Mouse (Mus musculus) spleen, postnatal 14 days (tissue): ENCODE results near the gene Zfp367.
A peak's percentile ranks its signal among the peaks of the same experiment; 100 is the strongest.

ENCODE experiments used
- DNase-seq, 2 experiments: peaks; one replicate each; pipeline ENCODE4 v3.0.0; 2021 to 2022; ENCODE audit warnings: low spot score in 2 of 2

The Zfp367 gene

GRCm38 (mm10) chr13:64153083-64153682 is at the start of gene Zfp367:
Gene Zfp367 (minus strand): TSS chr13:64153202.
- DNase-seq, result peak; percentile 95 to 96

GRCm38 (mm10) chr13:64200911-64201310 is 47.9 kb upstream of the Zfp367 start:
- DNase-seq, result no peak

- DNase-seq, result no peak
Measured at GRCm38 (mm10) chr13:64198310-64198709, 45.3 kb upstream of the Zfp367 start.

GRCm38 (mm10) chr13:64197899-64198298 is 44.9 kb upstream of the Zfp367 start:
- DNase-seq, result no peak

GRCm38 (mm10) chr13:64187065-64187464 is 34.1 kb upstream of the Zfp367 start:
- no peak for DNase-seq

- no peak for DNase-seq
Measured at GRCm38 (mm10) chr13:64186516-64186915, 33.5 kb upstream of the Zfp367 start.

- no peak for DNase-seq
Measured at GRCm38 (mm10) chr13:64185586-64185985, 32.6 kb upstream of the Zfp367 start.

- DNase-seq, result no peak
Measured at GRCm38 (mm10) chr13:64185176-64185575, 32.2 kb upstream of the Zfp367 start.

- no peak for DNase-seq
Measured at GRCm38 (mm10) chr13:64184361-64184760, 31.4 kb upstream of the Zfp367 start.

GRCm38 (mm10) chr13:64183583-64183982 is 30.6 kb upstream of the Zfp367 start:
- no peak for DNase-seq

GRCm38 (mm10) chr13:64182091-64182490 is 29.1 kb upstream of the Zfp367 start:
- DNase-seq, result no peak

- DNase-seq, result peak in 1 of 2 experiments; percentile 51
Measured at GRCm38 (mm10) chr13:64180888-64181287, 27.9 kb upstream of the Zfp367 start.

GRCm38 (mm10) chr13:64180300-64180699 is 27.3 kb upstream of the Zfp367 start:
- no peak for DNase-seq

GRCm38 (mm10) chr13:64178746-64179652 is 26.0 kb upstream of the Zfp367 start:
- DNase-seq, result no peak

- DNase-seq, result no peak
Measured at GRCm38 (mm10) chr13:64178000-64178399, 25.0 kb upstream of the Zfp367 start.

- no peak for DNase-seq
Measured at GRCm38 (mm10) chr13:64169746-64170145, 16.7 kb upstream of the Zfp367 start.

- DNase-seq, result no peak
Measured at GRCm38 (mm10) chr13:64163147-64163715, 10.2 kb upstream of the Zfp367 start.

GRCm38 (mm10) chr13:64162626-64163025 is 9.6 kb upstream of the Zfp367 start:
- no peak for DNase-seq

GRCm38 (mm10) chr13:64161916-64162611 is 9.1 kb upstream of the Zfp367 start:
- no peak for DNase-seq

GRCm38 (mm10) chr13:64161548-64161915 is 8.5 kb upstream of the Zfp367 start, which contains the start of gene Habp4:
Gene Habp4 (plus strand): TSS chr13:64161824.
- peak; percentile 97 to 98 for DNase-seq

GRCm38 (mm10) chr13:64156966-64157365 is 4.0 kb upstream of the Zfp367 start:
- no peak for DNase-seq

- DNase-seq, result no peak
Measured at GRCm38 (mm10) chr13:64155171-64155571, 2.2 kb upstream of the Zfp367 start.
